Mouse (Mus musculus) liver, adult 2 months (tissue): ENCODE measurements around the gene Slc5a10.

ENCODE experiments used
- CTCF ChIP-seq: fragments of 200-500 bp; IDR thresholded peaks from 2 replicates; pipeline ENCODE4 v1.5.1; 2011; ENCODE audit warnings: low read depth, low read length, control low read depth
- POLR2A ChIP-seq: fragments of 200-500 bp; IDR thresholded peaks from 2 replicates; pipeline ENCODE4 v1.6.1; 2011; ENCODE audit warnings: low read length, control low read depth; ENCODE audit not compliant: insufficient read depth; ENCODE audit errors: extremely low read depth

DNA sequence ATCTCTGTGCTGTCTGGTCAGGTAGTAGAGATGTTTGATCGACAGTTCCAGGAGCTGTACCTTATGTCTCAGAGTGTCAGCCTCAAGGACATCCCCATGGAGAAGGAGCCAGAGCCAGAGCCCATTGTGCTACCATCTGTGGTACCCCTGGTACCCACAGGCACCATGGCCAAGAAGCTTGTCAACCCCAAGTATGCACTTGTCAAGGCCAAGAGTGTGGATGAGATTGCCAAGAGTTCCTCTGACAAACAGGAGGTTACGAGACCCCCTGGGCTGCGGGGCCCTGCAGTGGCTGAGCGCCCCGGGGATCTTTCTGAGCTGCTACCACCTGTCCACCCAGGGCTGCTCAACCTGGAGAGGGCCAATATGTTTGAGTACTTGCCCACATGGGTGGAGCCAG is 18.1 kb downstream of the Slc5a10 start:
- TF ChIP-seq POLR2A (no peak), CTCF (no peak)
